Mouse (Mus musculus) mesoderm, embryonic 11.5 days (tissue): ENCODE results near the gene Asb15.

Experiments used
- DNase-seq: peaks from one replicate; pipeline ENCODE4 v3.0.0-alpha.2; 2012; ENCODE audit warnings: low read depth, low spot score

The Asb15 gene

DNA sequence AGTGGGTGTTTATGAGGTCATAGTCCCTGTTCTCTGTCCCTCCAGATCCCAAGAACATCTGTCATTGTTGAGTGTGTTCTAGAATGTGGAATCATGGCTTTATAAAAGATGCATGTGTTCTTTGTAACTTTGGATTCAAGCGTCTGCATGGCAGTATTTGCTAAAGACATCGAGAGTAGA lies at the start of gene Asb15:
Gene Asb15 (plus strand): TSS at position 81 of the 180 bp plus-strand sequence.
- DNase-seq: no peak

DNA sequence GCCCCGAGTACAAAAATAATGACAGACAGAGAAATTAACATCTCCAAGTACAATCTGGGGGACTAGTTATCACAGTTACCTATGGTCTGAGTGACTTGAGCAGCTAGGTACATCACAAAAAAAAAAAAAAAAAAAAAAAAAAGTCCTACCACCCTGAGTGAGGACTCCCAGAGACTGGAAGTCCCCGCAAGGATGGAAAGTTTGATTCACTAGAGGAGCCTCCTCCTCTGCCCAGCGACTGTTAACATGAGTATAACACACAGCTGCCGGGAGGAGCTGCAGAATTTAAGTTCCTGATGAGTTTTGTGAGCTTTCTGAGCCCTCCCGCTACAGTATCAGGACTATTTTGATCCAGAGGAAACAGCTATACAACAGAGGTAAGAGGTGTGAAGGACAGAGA lies 41.4 kb upstream of the Asb15 start:
- DNase-seq: no peak

DNA sequence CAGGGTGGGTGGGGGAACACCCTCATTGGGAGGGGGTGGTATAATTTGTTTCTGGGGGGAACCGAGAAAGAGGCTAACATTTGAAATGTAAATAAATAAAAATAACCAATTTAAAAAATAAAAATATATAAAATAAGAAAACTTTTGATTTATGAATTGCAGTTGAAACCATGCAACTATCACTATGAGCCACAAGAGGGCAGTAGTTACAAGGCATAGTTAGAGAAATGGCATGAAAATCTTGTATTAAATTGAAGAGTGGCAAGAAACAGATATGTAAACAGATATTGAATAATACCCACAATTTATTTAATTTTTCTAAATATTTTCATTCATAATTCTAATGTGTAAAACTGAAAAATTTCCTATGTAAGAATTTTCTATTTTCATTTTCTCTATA lies 37.6 kb upstream of the Asb15 start:
- DNase-seq: no peak

DNA sequence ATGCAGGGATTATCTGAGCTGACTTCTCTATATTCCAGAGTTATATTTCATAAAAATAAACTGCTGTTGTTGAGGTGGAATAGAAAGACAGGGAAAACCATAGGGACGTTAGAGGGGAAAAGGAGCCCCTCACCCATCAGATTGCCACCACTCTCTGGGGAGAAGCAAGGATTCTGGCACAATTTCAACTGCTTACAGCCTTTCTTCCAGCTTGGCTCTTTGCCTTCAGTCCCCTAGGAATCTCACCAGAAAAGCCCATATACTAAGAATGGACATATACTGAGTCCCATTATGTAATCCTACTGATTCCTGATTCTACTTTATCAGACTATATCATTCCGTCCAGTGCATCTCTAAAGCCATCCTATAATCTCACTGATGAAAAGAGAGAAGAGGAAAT lies 23.8 kb upstream of the Asb15 start:
- no peak for DNase-seq

DNA sequence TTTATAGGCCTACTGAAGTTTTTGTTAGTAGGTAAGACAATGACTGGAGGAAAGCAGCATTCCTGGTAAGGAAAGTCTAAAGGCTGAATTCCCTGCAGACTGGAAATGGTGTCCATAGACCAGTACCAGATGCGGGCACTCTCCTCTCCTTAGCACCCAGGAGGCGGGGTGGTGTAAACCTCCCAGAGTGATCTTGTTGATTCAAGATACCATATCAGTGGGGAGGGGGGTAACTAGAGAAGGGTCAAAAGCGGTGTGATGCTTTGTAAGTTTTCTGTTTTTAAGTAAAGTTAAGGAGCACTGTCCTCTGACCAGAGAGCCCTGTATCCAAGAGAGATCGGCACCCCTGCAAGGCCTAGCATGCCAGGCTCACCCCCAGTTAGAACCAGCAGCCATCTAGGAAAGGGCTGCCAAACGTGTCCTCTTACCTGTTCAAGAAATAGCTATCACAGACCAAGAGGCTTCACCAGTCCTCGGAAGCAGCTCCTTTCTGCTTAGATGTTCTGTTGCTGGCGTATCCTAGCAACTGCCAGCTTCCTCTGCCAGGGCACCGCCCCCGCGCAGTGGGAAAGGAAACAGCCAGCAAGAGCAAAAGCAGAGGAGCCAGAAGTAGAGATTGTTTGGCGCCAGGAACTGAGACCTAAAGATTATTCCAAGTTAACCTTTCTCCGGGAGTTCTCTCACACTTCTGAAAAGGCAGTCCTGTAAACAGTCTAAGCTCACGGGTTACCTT lies 13.2 kb upstream of the Asb15 start, which contains the start of gene Iqub:
Gene Iqub (minus strand): TSS at position 516 of the 733 bp plus-strand sequence.
- DNase-seq: peak; percentile 61

DNA sequence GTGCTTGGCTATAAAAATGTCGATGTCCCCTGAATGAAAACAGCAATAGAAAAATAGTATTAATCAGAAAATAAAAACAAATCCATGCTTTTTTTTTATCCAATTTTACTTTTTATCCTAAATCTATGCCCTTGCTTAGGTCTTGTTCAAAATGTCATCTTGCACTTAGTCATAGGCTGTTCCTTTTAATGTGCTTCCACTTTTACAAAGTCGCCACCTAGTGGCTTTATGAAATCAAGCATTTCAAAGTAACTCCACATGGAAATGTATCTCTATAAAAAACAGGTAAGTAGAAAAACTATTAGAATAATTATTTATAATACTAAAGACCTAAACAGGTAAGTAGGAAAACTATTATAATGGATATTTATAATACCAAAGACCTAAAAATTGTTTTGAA lies 11.7 kb upstream of the Asb15 start:
- peak; percentile 26 for DNase-seq

DNA sequence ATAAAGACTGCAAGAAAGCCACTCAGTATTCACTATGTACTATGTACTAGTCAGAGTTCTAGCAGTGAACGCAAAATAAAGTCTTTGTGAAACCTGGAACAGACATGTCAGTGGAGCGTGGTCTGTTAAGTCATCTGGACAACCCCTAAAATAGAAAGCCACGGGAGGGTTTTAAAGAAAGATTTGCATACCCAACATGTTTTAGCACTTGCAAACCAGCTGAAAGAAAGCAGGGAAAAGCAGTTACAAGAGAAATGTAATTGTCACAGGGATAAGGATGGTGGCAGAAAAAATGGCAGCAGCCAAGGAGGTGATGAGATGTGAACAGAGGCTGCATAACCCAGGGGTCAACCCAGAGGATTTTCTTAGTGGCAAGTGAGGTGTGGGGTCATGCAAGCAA lies 2.2 kb upstream of the Asb15 start:
- no peak for DNase-seq

DNA sequence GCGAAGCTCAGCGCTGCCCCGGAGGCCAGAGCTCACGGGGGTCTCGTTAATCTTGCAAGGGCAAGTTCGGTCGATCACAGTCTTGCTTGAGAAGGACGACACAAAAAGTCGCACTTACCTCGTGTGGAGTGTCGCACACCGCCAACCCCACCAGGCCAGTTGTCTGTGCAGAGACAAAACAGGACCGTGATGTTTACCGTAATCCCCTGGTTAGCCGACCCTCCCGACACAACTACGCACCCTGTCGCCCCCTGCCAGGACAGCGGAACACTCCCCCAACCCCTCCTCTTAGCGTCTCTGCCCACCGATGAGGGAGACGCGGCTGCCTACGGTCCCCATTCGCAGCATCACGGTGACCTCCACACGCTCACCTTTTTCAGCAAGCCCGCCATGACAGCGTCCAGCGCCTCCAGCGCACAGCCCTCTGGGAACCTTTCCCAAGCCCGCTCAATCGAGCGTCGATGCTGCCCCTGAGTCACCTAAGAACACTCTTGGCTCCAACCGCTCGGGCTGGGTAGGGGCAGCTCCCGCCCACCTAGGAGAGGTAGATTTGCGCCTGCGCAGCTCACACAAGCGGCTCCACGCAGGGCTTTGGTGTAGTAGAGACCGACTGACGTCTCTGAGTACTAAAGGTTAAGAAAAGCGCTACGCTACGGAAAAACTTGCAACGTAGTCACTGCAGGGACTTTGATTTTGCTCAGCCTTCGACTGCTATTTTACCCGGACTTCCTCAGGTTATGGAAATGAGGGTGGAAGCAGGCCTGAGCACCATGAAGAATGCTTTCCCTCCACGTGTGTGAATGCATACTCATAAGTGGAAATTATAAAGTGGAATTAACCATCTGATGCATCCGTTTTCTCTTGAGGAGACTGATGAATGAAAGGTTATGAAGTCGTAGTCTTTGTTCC lies 535 bp upstream of the Asb15 start, which contains the start of gene Ndufa5:
Gene Ndufa5 (minus strand): TSS at position 859 of the 909 bp plus-strand sequence.
- peak; percentile 98 for DNase-seq

DNA sequence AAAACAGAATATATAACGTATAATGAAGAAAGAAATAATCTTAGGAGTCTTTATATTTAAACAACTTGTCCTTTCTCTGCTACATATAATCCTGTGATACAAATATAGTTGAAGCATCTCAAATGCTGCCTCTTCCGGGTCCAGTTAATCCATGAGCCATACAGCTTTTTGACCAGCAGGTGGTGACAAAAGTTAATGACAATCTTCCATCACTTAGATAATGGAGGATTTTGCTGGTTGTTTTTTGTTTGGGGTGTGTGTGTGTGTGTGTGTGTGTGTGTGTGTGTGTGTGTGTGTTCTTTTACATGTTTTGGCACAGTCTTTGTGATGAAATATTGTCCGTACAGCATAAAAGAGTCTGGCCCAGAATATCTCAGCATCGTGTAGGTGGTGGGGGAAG lies 2.2 kb downstream of the Asb15 start:
- DNase-seq: peak; percentile 54

DNA sequence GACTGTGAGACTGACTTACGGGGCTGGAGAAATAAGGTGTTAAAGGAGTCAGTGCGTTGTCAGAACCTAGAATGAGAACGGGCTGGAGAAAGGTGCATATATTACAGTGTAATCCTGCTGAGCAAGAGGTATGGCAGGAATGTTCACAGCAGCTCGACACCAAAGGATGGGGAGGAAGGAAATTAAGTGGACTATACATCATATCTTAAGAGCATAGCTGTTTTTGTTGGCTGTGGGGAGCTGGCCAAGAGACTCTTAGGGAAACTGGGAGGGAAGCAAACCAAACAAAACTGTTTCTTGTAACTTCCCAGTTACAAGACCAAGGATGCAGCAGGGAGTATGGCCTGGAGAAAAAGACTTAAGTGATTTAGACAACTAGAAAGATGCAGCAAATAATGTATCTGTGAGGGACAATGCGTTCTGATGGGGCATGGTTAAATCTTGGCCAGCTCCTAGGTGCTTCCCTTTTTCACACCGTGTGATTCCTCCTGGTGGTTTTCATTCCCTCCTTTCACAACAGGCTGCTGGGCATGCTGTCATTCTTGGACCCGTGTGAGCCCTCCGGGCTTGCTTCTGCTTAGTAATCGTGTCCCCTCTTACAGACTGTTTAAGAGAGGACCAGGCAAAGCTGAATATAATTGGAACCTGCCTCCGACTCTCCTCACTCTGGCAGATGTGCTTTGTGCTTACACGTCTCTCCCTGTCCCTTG lies 2.9 kb downstream of the Asb15 start:
- DNase-seq: no peak

DNA sequence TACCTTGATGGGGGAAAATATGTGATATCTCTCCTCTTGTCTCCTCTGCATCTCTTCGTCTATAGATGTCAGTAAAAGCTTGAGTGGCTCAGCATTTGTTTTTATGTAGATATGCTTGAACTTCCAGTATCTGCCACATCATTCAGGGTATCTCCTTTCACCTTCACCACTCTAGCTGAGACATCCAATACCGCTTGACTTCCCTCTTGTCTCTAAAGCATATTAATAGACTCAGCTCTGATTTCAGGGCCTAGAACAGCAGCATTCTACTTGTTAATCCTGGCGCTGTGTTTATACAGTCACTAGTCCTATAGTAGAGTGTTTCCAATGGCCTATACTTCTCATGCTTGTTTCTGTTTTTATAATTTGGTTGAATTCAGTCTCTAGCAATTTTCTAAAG lies 4.9 kb downstream of the Asb15 start:
- DNase-seq: no peak

DNA sequence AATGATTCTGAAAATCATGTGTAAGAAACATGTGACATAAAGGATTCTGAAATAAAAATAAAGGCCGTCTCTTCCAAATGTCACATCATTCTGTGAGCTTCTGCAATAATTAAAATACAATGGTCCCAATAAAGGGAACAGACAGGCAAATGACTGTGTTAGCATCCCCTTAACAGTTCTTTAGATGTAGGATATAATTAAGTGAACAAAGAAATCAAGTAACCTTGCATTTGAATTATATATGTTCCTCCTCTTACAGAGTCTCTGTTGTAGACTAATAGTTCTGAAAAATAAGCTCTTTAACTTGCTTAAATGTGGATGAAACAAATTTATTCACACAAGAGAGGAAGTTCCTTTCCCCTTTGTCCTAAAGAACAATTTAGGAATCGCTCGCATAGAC lies 10.5 kb downstream of the Asb15 start:
- DNase-seq: no peak

DNA sequence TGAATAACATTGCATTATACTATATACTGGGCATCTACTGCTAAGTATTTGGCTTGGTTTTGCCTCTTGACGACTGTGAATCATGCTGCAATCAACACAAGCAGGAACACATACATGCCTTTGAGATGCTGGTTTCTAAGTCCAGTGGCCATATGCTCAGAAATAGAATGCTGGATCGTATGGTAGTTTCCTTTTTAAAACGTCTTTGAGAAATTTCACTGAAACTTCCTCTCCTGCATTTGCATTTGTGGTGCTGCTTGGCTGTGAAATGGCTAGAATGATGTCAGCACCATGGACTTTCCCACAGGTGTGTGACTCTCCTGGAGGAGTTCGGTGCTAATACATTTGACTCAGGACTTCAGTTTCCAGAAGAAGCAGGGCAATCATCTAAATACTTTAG lies 12.2 kb downstream of the Asb15 start:
- DNase-seq: no peak

DNA sequence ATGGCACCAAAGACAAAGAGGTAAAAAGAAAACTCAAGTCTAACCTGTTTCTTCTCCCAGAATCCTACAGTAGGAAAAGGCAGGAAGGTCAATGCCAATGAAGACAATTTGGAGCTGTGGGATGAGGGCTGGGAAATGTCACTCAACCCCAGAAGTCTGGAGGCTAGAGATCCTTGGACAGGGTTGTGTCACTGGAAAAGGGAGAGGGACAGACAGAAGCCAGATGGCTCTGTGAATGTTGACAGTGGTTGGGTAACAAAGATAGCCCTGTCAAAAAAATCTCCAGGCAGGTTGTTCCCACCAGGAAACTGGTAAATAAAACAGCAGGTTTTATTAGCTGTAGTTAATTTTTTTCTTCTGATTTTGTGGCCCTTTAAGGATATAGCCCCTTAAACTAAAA lies 14.4 kb downstream of the Asb15 start:
- DNase-seq: no peak

DNA sequence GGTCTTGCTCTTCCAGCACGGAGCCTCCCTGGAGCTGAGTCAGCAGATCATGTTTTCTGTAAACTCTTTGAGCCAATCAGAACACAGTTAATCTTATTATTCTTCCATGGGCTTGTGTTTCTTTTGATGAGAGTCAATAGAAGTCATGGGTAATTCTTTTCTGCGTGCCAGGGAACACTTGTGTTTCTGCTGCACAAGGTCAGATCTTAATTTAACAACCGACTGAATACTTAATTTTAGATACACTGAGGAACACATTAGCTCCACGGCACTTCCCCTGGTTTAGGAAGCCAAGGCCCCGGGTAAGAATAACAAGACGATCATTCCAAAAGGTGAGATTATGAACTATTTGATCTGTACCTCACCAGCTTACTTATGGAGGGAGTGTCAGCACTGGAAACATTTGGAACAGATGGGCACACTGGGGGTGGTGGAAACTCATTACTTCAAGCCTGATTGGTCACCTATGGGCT lies 15.2 kb downstream of the Asb15 start:
- no peak for DNase-seq

DNA sequence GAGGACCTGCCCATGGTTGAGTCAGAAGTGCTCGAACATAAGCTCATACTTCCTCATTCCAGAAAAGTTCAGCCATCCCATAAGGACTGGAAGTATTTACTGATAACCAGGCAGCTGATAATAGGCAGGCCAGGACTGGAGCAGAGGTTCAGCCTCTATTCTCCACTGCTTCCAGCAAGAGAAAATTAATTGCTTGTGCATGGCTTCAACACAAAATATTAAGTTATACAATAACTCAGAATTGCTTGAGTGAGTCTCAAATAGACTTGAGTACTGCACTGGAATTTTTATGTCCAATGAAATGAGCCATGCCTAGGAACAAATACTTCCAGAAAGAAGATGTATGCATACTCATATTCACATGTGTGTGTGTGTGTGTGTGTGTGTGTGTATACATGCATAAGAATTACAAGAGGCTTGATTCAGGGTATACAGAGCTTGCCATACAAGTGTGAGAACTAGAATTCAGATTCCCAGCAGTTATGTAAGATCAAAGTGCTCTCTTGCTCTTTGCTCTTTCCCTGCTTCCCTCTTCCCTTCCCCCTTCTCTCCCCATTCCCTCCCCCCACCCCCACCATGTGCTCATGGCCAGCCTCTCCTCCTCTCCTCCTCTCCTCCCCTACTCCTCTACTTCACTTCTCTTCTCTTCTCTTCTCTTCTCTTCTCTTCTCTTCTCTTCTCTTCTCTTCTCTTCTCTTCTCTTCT lies 18.9 kb downstream of the Asb15 start:
- no peak for DNase-seq

DNA sequence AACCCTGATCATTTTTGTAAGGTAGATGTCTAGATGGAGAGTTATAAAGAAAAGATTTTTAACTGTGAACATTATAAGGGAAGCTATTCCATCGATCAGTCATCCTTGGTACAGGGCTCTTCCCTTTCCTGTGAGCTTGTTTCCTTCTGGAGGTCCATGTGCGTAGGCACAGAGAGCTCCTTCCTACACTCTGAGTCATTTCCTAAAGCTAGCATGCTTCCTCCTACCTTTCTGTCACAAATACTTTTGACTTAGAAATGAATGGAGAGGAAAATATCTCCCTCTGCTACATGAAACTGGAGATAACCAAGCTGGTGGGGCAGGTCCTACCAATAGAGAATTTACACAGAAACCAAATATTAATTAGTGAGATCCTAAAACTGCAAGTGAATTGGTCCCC lies 21.9 kb downstream of the Asb15 start:
- DNase-seq: no peak

DNA sequence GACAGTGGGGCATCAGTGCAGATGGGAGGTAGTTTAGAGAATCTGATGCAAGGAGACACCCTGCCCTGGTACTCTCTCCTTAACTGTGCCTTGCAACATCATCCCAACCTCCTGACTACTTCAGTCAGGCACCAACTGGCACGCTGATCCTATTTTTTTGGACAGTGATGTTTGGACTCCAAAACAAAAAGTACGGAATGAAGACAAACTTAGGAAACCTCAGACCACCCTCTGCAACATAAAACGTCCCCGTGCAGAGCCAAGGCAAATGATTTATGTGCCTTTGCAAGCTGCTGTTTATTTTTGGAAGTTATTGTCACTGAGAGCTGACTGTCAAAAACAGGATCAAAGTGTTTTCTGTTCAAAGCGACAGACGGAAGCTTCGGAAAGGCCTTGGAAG lies 24.1 kb downstream of the Asb15 start:
- DNase-seq: no peak

DNA sequence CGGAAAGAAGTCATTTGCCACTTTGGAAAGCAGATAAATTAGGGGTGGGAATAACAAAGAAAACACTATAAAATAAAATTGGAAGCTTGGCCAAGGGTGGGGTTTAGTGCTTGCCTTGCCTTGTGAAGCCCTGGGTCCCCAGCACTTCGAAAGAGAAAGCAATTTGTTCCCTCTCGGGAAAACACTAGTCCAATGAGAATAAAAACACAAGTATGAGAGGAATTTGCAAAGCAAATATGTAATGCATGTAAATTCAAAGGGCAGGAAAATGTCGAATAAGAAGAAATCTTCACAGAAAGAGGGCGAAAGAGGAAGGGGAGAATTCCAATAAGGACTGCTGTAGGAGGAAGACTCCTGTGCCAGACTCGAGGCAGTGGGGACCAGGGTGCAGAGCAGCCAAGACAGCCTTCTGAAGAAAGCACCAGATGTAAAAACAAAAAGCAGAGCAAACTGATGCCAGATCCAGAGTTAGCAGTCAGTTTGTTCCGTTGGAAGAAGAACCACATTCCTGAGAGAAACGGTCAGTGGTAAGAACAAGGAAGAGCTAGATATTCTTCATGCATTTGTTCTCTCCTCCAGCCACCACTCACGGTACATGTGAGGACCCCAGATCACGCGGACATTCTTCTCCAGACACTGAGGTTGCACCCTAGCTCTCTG lies 26.6 kb downstream of the Asb15 start:
- DNase-seq: no peak

DNA sequence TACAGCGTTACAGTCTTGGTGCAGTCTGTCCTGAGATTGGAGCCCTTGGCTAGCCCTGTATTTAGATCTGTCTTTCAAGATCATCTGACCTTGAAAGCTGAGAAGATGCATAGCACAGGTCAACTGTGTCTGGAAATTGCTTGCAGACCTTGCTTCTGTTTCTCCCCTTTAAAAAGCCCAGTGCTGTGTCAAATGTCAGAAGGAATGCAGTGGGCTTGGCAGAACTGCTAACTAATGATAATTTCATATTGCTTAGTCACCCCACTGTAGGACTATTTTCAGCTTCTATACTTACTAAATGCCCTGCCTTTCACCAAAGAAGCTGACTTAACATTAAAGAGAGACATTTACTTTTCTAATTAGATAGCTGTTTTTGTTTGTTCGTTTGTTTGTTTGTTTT lies 27.5 kb downstream of the Asb15 start:
- DNase-seq: no peak

DNA sequence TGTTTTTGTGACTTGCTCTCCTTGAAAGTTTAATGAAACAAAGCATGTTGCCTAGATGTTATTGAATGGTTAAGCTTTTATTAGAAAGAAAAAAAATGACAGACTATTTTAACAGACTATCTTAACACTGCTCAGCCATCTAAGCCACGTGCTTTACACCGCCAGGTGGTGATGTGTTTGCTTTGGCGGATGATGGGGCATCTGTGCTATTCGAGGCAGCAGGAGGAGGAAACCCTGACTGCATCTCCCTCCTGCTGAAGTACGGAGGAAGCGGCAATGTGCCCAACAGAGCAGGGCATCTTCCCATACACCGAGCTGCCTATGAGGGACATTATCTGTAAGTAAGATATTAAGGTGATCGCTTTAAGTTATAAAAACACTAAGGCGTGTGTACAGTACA lies 36.1 kb downstream of the Asb15 start:
- no peak for DNase-seq
